Mouse (Mus musculus): ENCODE data around the gene Gimap1.
A peak's percentile ranks its signal among the peaks of the same experiment; 100 is the strongest.

Gimap1 gene

GRCm38 (mm10) chr6:48740501-48741169 is 1.8 kb downstream of the Gimap1 start:
- DNase-seq = no peak

- DNase-seq = no peak
These were observed 2.4 kb downstream of the Gimap1 start for GRCm38 (mm10) chr6:48741273-48741672.

- DNase-seq = no peak
These were observed 2.9 kb downstream of the Gimap1 start for GRCm38 (mm10) chr6:48741711-48742206.

GRCm38 (mm10) chr6:48742422-48743351 is 3.8 kb downstream of the Gimap1 start:
- no peak for DNase-seq

- no peak for DNase-seq
These were observed 6.6 kb downstream of the Gimap1 start for GRCm38 (mm10) chr6:48745490-48745889.

- no peak for DNase-seq
These were observed 7.4 kb downstream of the Gimap1 start, which contains the start of gene Gimap5 for GRCm38 (mm10) chr6:48745959-48746889. Gimap5 (plus strand) TSS chr6:48746197.

GRCm38 (mm10) chr6:48747091-48747966 is 8.5 kb downstream of the Gimap1 start:
- no peak for DNase-seq

- no peak for DNase-seq
These were observed 24.9 kb downstream of the Gimap1 start for GRCm38 (mm10) chr6:48763567-48764270.

GRCm38 (mm10) chr6:48764496-48764895 is 25.6 kb downstream of the Gimap1 start:
- no peak for DNase-seq

- no peak for DNase-seq
These were observed 29.5 kb downstream of the Gimap1 start for GRCm38 (mm10) chr6:48768178-48768869.

GRCm38 (mm10) chr6:48768933-48769332 is 30.1 kb downstream of the Gimap1 start:
- DNase-seq = no peak

- no peak for DNase-seq
These were observed 31.8 kb downstream of the Gimap1 start, which contains the start of gene Gimap3 for GRCm38 (mm10) chr6:48770696-48771095. Gimap3 (minus strand) TSS chr6:48770851.

GRCm38 (mm10) chr6:48772030-48772429 is 33.2 kb downstream of the Gimap1 start:
- peak; percentile 63 for DNase-seq

GRCm38 (mm10) chr6:48784406-48784805 is 45.6 kb downstream of the Gimap1 start:
- no peak for DNase-seq

- DNase-seq = no peak
These were observed 46.3 kb downstream of the Gimap1 start for GRCm38 (mm10) chr6:48785189-48785588.

GRCm38 (mm10) chr6:48785601-48786000 is 46.7 kb downstream of the Gimap1 start:
- DNase-seq = no peak

GRCm38 (mm10) chr6:48787867-48788266 is 49.0 kb downstream of the Gimap1 start:
- DNase-seq = no peak

Measured in cerebellum, adult 8-10 months (tissue).